Mouse (Mus musculus) myocyte (in vitro differentiated cells): Measurements from ENCODE around the gene Ivd. TPM values are rescaled to one million over a fixed set of nuclear protein-coding genes. Genes with fewer than 3 reads are reported as not detected.

Experiments used
- H3K27me3 ChIP-seq: one replicate; pipeline ENCODE4 v1.6.1; 2011; ENCODE audit not compliant: control insufficient read depth, insufficient read depth, insufficient read length
- H3K36me3 ChIP-seq: one replicate; pipeline ENCODE4 v1.6.1; 2011; ENCODE audit not compliant: control insufficient read depth, insufficient read depth
- H3K4me2 ChIP-seq: one replicate; pipeline ENCODE4 v1.6.1; 2011; ENCODE audit warnings: low read depth, control low read depth
- H3K4me3 ChIP-seq: one replicate; pipeline ENCODE4 v1.5.1; 2011; ENCODE audit warnings: mild to moderate bottlenecking, control low read depth, moderate library complexity
- H3K79me2 ChIP-seq: one replicate; pipeline ENCODE4 v1.6.1; 2011; ENCODE audit not compliant: control insufficient read depth, insufficient read depth
- H3ac ChIP-seq: one replicate; pipeline ENCODE4 v1.6.1; 2011; ENCODE audit not compliant: control insufficient read depth, insufficient read length
- CEBPB ChIP-seq: IDR thresholded peaks from 2 replicates; pipeline ENCODE4 v1.6.1; 2011; ENCODE audit warnings: mild to moderate bottlenecking, moderate library complexity; ENCODE audit not compliant: poor library complexity, insufficient read depth, severe bottlenecking
- E2F4 ChIP-seq: IDR thresholded peaks from one replicate; pipeline ENCODE4 v1.6.1; 2011; ENCODE audit warnings: mild to moderate bottlenecking, control low read depth, moderate library complexity; ENCODE audit not compliant: insufficient read depth
- MAX ChIP-seq: IDR thresholded peaks from one replicate; pipeline ENCODE4 v1.6.1; 2011; ENCODE audit warnings: low read depth, mild to moderate bottlenecking, control low read depth
- MYOD1 ChIP-seq, 3 experiments: IDR thresholded peaks; one replicate each; pipeline ENCODE4 v1.6.1; 2011; ENCODE audit warnings: control low read depth in 2 of 3, low read depth in 2 of 3, mild to moderate bottlenecking in 2 of 3, moderate library complexity in 1 of 3; ENCODE audit not compliant: insufficient read length in 2 of 3, control insufficient read depth in 1 of 3
- MYOG ChIP-seq, 3 experiments: IDR thresholded peaks; one replicate each; pipeline ENCODE4 v1.6.1; 2011; ENCODE audit warnings: control low read depth in 2 of 3, low read depth in 2 of 3, mild to moderate bottlenecking in 2 of 3; ENCODE audit not compliant: insufficient read length in 2 of 3, control insufficient read depth in 1 of 3, insufficient read depth in 1 of 3
- POLR2A ChIP-seq: IDR thresholded peaks from one replicate; pipeline ENCODE4 v1.6.1; 2011; ENCODE audit warnings: low read depth, mild to moderate bottlenecking, control low read depth, moderate library complexity; ENCODE audit not compliant: insufficient read length
- POLR2AphosphoS2 ChIP-seq: IDR thresholded peaks from one replicate; pipeline ENCODE4 v1.6.1; 2011; ENCODE audit warnings: low read depth, control low read depth; ENCODE audit not compliant: insufficient read length
- REST ChIP-seq: IDR thresholded peaks from one replicate; pipeline ENCODE4 v1.6.1; 2011; ENCODE audit warnings: mild to moderate bottlenecking, control low read depth, moderate library complexity; ENCODE audit not compliant: insufficient read depth, insufficient read length
- SRF ChIP-seq: IDR thresholded peaks from one replicate; pipeline ENCODE4 v1.6.1; 2011; ENCODE audit warnings: low read depth; ENCODE audit not compliant: control insufficient read depth, insufficient read length
- TCF12 ChIP-seq: IDR thresholded peaks from one replicate; pipeline ENCODE4 v1.6.1; 2011; ENCODE audit warnings: mild to moderate bottlenecking, control low read depth; ENCODE audit not compliant: poor library complexity, insufficient read depth, severe bottlenecking
- TCF3 ChIP-seq: IDR thresholded peaks from one replicate; pipeline ENCODE4 v1.6.1; 2011; ENCODE audit warnings: low read depth, control low read depth; ENCODE audit not compliant: insufficient read length
- USF1 ChIP-seq: IDR thresholded peaks from one replicate; pipeline ENCODE4 v1.6.1; 2011; ENCODE audit warnings: low read depth, mild to moderate bottlenecking, control low read depth, moderate library complexity
- polyA plus RNA-seq: library from polyadenylated mRNA; unstranded; fragments of >200 nt; fragmentation: generic; extraction: Trizol; gene quantifications from one replicate; pipeline ENCODE4 v1.2.1, GENCODE M21; 2012; ENCODE audit warnings: missing spikeins

Ivd gene
- 35.3 TPM for polyA plus RNA-seq

GRCm38 (mm10) chr2:118861454-118862339 lies at the start of gene Ivd:
Gene Ivd, plus strand, starts transcription at chr2:118861954.
- Histone ChIP-seq H3K4me2 (peak within 1 kb of the TSS; percentile 67), H3K79me2 (no peaks in the 10 kb centered on the region), H3ac (peak within 1 kb of the TSS; percentile 14), H3K27me3 (no peaks in the 10 kb centered on the region), H3K4me3 (peak within 1 kb of the TSS; percentile 28), H3K36me3 (no peaks in the 10 kb centered on the region)
- TF ChIP-seq POLR2AphosphoS2: peak; percentile 80
- TF ChIP-seq POLR2A: peak; percentile 94
- TF ChIP-seq MAX: no peak
- no peak for TF ChIP-seq MYOG (IDR thresholded peaks at IDR 0.05; ENCODE audit: control insufficient read depth in 1 of 3, insufficient read depth in 1 of 3, insufficient read length in 2 of 3, low read depth in 2 of 3)
- TF ChIP-seq CEBPB: no peak
- TF ChIP-seq TCF3: no peak
- no peak for TF ChIP-seq USF1

GRCm38 (mm10) chr2:118812724-118813123 lies 49.0 kb upstream of the Ivd start:
- TF ChIP-seq CEBPB: no peak
- no peak for TF ChIP-seq MYOG (IDR thresholded peaks at IDR 0.05; ENCODE audit: control insufficient read depth in 1 of 3, insufficient read depth in 1 of 3, insufficient read length in 2 of 3, low read depth in 2 of 3)
- TF ChIP-seq MAX: no peak
- TF ChIP-seq TCF12: no peak
- no peak for TF ChIP-seq SRF
- no peak for TF ChIP-seq POLR2AphosphoS2
- TF ChIP-seq REST: no peak
- no peak for TF ChIP-seq E2F4
- no peak for TF ChIP-seq MYOD1 (IDR thresholded peaks at IDR 0.05; ENCODE audit: control insufficient read depth in 1 of 3, insufficient read length in 2 of 3, low read depth in 2 of 3)
- no peak for TF ChIP-seq POLR2A
- TF ChIP-seq USF1: no peak
- TF ChIP-seq TCF3: no peak
- Histone ChIP-seq H3ac (no peak overlapping the region), H3K4me2 (no peak overlapping the region), H3K27me3 (no peaks in the 10 kb centered on the region), H3K36me3 (no peaks in the 10 kb centered on the region), H3K79me2 (peaks cover 6% of the 10 kb centered on the region), H3K4me3 (no peak overlapping the region)

- Histone ChIP-seq H3K4me2 (peak within 1 kb of the TSS; percentile 82), H3K27me3 (no peaks in the 10 kb centered on the region), H3ac (peak within 1 kb of the TSS; percentile 11), H3K36me3 (peaks cover 4% of the 10 kb centered on the region), H3K79me2 (peaks cover 6% of the 10 kb centered on the region), H3K4me3 (peak within 1 kb of the TSS; percentile 43)
- TF ChIP-seq E2F4 (peak; percentile 98), TCF3 (no peak), POLR2A (peak; percentile 57), SRF (no peak), MAX (no peak), MYOD1 (IDR thresholded peaks at IDR 0.05; ENCODE audit: control insufficient read depth in 1 of 3, insufficient read length in 2 of 3, low read depth in 2 of 3) (no peak), REST (no peak), MYOG (IDR thresholded peaks at IDR 0.05; ENCODE audit: control insufficient read depth in 1 of 3, insufficient read depth in 1 of 3, insufficient read length in 2 of 3, low read depth in 2 of 3) (no peak), TCF12 (no peak)
Observed at GRCm38 (mm10) chr2:118813981-118814836, 47.5 kb upstream of the Ivd start, which contains the start of gene Knstrn. Gene Knstrn, plus strand, starts transcription at chr2:118814003.

GRCm38 (mm10) chr2:118822800-118823199 lies 39.0 kb upstream of the Ivd start:
- no peak for TF ChIP-seq MYOD1 (IDR thresholded peaks at IDR 0.05; ENCODE audit: control insufficient read depth in 1 of 3, insufficient read length in 2 of 3, low read depth in 2 of 3)
- TF ChIP-seq CEBPB: no peak
- peak; percentile 50 for TF ChIP-seq POLR2AphosphoS2
- TF ChIP-seq TCF12: no peak
- Histone ChIP-seq H3K4me2 (no peak overlapping the region), H3K27me3 (no peaks in the 10 kb centered on the region), H3K79me2 (no peaks in the 10 kb centered on the region), H3K4me3 (no peak overlapping the region), H3K36me3 (peaks cover 21% of the 10 kb centered on the region), H3ac (no peak overlapping the region)
